Mouse (Mus musculus) megakaryocyte, adult 5-6 weeks (primary cell): Measurements from ENCODE around the gene Pnp2. TPM values are rescaled to one million over a fixed set of nuclear protein-coding genes. Genes with fewer than 3 reads are reported as not detected.

Experiments
- ATAC-seq: 2 replicates; pipeline ENCODE4 v1.8.0; 2016; ENCODE audit warnings: mild to moderate bottlenecking, inconsistent platforms; ENCODE audit not compliant: poor library complexity, severe bottlenecking
- total RNA-seq, 2 experiments: library from RNA; stranded (forward) in 1 of 2; stranded (reverse) in 1 of 2; fragments of 153-499, 151-499 nt in 1 of 2; fragments of 221-1000, 200-1000 nt in 1 of 2; gene quantifications; 2 replicates each; pipeline versions ENCODE4 v1.2.3 to v1.2.4; 2015 to 2017

Pnp2 gene
- total RNA-seq, 2 experiments from 2014 or later, result 9.6 to 14.4 TPM

- ATAC-seq, result peak; percentile 74
Measured at GRCm38 (mm10) chr14:51007914-51008713, 52.3 kb downstream of the Pnp2 start.

- ATAC-seq, result no peak
Measured at GRCm38 (mm10) chr14:51008781-51009180, 53.0 kb downstream of the Pnp2 start.

GRCm38 (mm10) chr14:51009572-51009971, 53.8 kb downstream of the Pnp2 start:
- no peak for ATAC-seq

Other genes starting within 250 kb of the Pnp2 start
- not detected in 2 replicates for gene Olfr748, start 248.6 kb upstream of the Pnp2 start, total RNA-seq (2015)
- gene Olfr748, start 248.6 kb upstream of the Pnp2 start, total RNA-seq (2017), result not detected in 2 replicates
- not detected in 2 replicates for gene Olfr749, start 210.9 kb upstream of the Pnp2 start, total RNA-seq (2015)
- gene Olfr749, start 210.9 kb upstream of the Pnp2 start, total RNA-seq (2017), result not detected in 2 replicates
- 21.2 and 23.1 TPM in 2 replicates for gene Ttc5, start 170.5 kb upstream of the Pnp2 start, total RNA-seq (2015)
- 35.4 and 39.4 TPM in 2 replicates for gene Ttc5, start 170.5 kb upstream of the Pnp2 start, total RNA-seq (2017)
- not detected in 2 replicates for gene Ccnb1ip1, start 148.3 kb upstream of the Pnp2 start, total RNA-seq (2015)
- not detected in 2 replicates for gene Ccnb1ip1, start 148.3 kb upstream of the Pnp2 start, total RNA-seq (2017)
- gene Parp2, start 148.2 kb upstream of the Pnp2 start, total RNA-seq (2015), result 59.7 and 62.1 TPM in 2 replicates
- gene Parp2, start 148.2 kb upstream of the Pnp2 start, total RNA-seq (2017), result 53.6 and 78.7 TPM in 2 replicates
- gene Tep1, start 85.4 kb upstream of the Pnp2 start, total RNA-seq (2015), result 200 and 215 TPM in 2 replicates
- gene Tep1, start 85.4 kb upstream of the Pnp2 start, total RNA-seq (2017), result 131 and 161 TPM in 2 replicates
- gene Klhl33, start 58.5 kb upstream of the Pnp2 start, total RNA-seq (2015), result 0.07 and 0.27 TPM in 2 replicates
- gene Klhl33, start 58.5 kb upstream of the Pnp2 start, total RNA-seq (2017), result 0.28 and 0.40 TPM in 2 replicates
- 101 and 107 TPM in 2 replicates for gene Osgep, start 31.1 kb upstream of the Pnp2 start, total RNA-seq (2015)
- gene Osgep, start 31.1 kb upstream of the Pnp2 start, total RNA-seq (2017), result 87.9 and 125 TPM in 2 replicates
- 46.3 and 64.2 TPM in 2 replicates for gene Apex1, start 31.0 kb upstream of the Pnp2 start, total RNA-seq (2015)
- 34.8 and 47.0 TPM in 2 replicates for gene Apex1, start 31.0 kb upstream of the Pnp2 start, total RNA-seq (2017)
- 115 and 118 TPM in 2 replicates for gene Pip4p1, start 25.1 kb upstream of the Pnp2 start, total RNA-seq (2015)
- 38.5 and 39.9 TPM in 2 replicates for gene Pip4p1, start 25.1 kb upstream of the Pnp2 start, total RNA-seq (2017)
- gene Pnp, start 24.9 kb upstream of the Pnp2 start, total RNA-seq (2015), result 329 and 405 TPM in 2 replicates
- gene Pnp, start 24.9 kb upstream of the Pnp2 start, total RNA-seq (2017), result 158 and 204 TPM in 2 replicates
- gene Gm49342, start 11.5 kb upstream of the Pnp2 start, total RNA-seq (2015), result 43.8 TPM in 1 of 2 replicates, not detected in the other
- 161 and 177 TPM in 2 replicates for gene Gm49342, start 11.5 kb upstream of the Pnp2 start, total RNA-seq (2017)
- gene Rnase10, start 51.8 kb downstream of the Pnp2 start, total RNA-seq (2015), result not detected in 2 replicates
- gene Rnase10, start 51.8 kb downstream of the Pnp2 start, total RNA-seq (2017), result not detected in 2 replicates
- gene Rnase9, start 85.9 kb downstream of the Pnp2 start, total RNA-seq (2015), result 0.11 TPM in 1 of 2 replicates, not detected in the other
- not detected in 2 replicates for gene Rnase9, start 85.9 kb downstream of the Pnp2 start, total RNA-seq (2017)
- not detected in 2 replicates for gene Rnase11, start 94.2 kb downstream of the Pnp2 start, total RNA-seq (2015)
- gene Rnase11, start 94.2 kb downstream of the Pnp2 start, total RNA-seq (2017), result not detected in 2 replicates
- 11.4 and 11.6 TPM in 2 replicates for gene Rnase12, start 101.7 kb downstream of the Pnp2 start, total RNA-seq (2015)
- gene Rnase12, start 101.7 kb downstream of the Pnp2 start, total RNA-seq (2017), result 8.2 and 10.4 TPM in 2 replicates
- gene Olfr750, start 118.4 kb downstream of the Pnp2 start, total RNA-seq (2015), result not detected in 2 replicates
- not detected in 2 replicates for gene Olfr750, start 118.4 kb downstream of the Pnp2 start, total RNA-seq (2017)
- 36.2 and 44.8 TPM in 2 replicates for gene Rnase4, start 135.1 kb downstream of the Pnp2 start, total RNA-seq (2015)
- gene Rnase4, start 135.1 kb downstream of the Pnp2 start, total RNA-seq (2017), result 21.0 and 22.3 TPM in 2 replicates
- 8.2 and 10.0 TPM in 2 replicates for gene Ang, start 135.2 kb downstream of the Pnp2 start, total RNA-seq (2015)
- 9.4 and 13.7 TPM in 2 replicates for gene Ang, start 135.2 kb downstream of the Pnp2 start, total RNA-seq (2017)
- gene Eddm3b, start 158.4 kb downstream of the Pnp2 start, total RNA-seq (2015), result not detected in 2 replicates
- not detected in 2 replicates for gene Eddm3b, start 158.4 kb downstream of the Pnp2 start, total RNA-seq (2017)
- gene Rnase6, start 167.9 kb downstream of the Pnp2 start, total RNA-seq (2015), result 288 and 294 TPM in 2 replicates
- gene Rnase6, start 167.9 kb downstream of the Pnp2 start, total RNA-seq (2017), result 303 and 351 TPM in 2 replicates
- not detected in 2 replicates for gene Rnase1, start 190.8 kb downstream of the Pnp2 start, total RNA-seq (2015)
- not detected in 2 replicates for gene Rnase1, start 190.8 kb downstream of the Pnp2 start, total RNA-seq (2017)
- gene Rnase2b, start 206.3 kb downstream of the Pnp2 start, total RNA-seq (2015), result 7.5 and 8.9 TPM in 2 replicates
- gene Rnase2b, start 206.3 kb downstream of the Pnp2 start, total RNA-seq (2017), result 0.92 and 4.3 TPM in 2 replicates
- gene Ang2, start 243.2 kb downstream of the Pnp2 start, total RNA-seq (2015), result not detected in 2 replicates
- gene Ang2, start 243.2 kb downstream of the Pnp2 start, total RNA-seq (2017), result not detected in 2 replicates
- not detected in 2 replicates for gene Ear14, start 247.4 kb downstream of the Pnp2 start, total RNA-seq (2015)
- gene Ear14, start 247.4 kb downstream of the Pnp2 start, total RNA-seq (2017), result not detected in 2 replicates